Mouse (Mus musculus) MEL-GATA-1-ER (cell line): ENCODE measurements around the gene Elmo1.
A peak's percentile ranks its signal among the peaks of the same experiment; 100 is the strongest.

Source experiments
- DNase-seq: peaks from one replicate; pipeline ENCODE4 v3.0.0-alpha.2; 2012; ENCODE audit warnings: low read depth; ENCODE audit errors: extremely low read depth

Gene Elmo1

DNA sequence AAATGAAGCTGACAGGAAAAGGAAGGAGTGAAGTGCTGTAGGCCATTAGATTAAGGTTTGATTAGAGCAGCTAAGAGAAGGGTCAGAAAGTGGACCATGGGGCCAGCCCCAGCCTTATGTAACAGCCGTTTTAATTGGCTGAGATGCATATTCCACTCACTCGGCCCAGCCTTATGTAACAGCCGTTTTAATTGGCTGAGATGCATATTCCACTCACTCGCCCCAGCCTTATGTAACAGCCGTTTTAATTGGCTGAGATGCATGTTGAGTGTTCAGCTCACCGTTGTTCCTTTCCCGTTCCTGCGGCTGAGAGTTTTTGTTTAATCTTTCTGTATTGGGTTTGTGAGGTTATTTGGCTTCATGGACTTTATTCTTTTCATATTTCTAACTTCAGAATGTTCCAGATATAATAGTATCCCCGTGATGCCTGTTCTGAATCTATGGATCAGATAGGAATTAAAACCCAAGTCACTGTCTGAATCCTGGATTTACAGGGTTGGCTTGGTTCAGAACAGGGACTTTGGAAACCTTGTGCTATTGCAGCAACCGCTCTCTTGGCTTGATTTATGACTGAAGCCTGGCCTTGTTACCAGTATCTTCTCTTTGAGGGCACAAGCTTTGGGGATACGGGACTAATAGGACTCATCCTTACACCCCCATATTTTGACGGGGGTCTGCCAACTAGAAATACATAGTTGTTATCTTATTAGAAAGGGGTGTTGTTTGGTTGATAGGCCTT lies 114.8 kb downstream of the Elmo1 start:
- no peak for DNase-seq

DNA sequence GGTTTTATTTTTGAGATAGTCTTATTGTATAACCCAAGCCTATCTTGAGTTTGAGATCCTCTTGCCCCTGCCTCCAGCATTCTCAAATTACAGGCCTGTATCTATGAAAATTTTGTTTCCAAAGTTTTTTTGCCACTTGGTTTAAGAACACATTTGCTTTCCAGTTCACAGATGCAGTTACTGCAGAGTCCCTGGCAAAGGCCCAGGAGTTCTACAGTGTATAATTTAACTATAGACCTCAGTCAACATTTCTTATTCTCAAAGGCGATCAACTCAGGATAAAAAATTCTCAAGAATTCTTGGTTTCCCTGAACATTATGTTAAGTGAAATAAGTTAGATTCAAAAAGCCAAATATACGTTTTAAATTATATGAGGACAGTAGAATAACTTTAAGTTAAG lies 115.3 kb downstream of the Elmo1 start:
- DNase-seq = no peak

DNA sequence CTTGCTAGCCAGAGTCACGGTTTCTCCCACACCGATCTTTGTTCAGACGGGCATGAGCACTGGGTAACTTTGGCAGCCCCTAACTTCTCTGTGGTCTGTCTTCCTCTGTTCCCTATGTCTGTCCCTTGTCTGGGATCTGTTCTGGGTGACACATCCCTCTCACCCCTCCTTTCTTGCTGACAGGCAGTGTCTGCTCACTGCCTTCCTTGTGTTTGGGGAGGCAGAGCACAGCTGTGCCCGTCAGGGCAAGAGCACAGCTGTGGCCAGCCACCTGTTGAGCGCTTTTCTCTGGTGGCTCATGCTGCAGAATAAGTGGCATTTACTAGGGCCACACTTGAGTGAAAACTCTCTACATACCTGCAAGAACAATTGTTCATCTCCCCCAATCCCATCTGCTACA lies 116.7 kb downstream of the Elmo1 start:
- DNase-seq = no peak

DNA sequence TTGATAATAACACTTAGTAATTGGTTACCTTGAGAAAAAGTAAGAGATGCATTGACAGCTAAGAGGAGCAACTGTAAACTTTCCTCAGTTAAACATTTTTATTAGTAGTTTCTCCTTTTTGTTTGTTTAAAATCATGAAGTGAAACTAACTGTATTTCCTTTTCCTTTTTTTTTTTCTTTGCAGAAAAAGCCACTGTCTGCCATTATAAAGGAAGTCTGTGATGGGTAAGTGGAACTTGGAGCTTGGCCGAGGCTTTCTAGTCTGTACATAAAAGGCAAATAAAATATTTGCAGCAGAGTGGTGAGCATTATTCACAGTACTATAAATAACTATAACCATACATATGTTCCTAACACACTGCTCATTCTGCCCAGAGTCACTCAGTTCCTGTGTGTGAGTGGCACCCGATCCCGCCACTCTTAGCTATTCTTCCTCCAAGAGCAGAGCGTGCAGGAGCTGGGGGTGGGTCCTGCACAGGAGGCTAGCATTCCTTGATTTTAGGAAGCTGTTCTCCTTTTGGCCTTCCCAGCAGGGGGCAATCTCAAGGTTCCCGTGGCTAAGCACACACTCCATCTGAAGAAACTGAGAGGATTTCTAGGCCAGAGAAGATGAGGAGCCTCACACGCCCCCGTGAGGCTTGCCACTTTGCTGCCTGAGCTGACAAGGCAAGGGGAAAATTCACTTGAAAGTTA lies 117.7 kb downstream of the Elmo1 start:
- no peak for DNase-seq

DNA sequence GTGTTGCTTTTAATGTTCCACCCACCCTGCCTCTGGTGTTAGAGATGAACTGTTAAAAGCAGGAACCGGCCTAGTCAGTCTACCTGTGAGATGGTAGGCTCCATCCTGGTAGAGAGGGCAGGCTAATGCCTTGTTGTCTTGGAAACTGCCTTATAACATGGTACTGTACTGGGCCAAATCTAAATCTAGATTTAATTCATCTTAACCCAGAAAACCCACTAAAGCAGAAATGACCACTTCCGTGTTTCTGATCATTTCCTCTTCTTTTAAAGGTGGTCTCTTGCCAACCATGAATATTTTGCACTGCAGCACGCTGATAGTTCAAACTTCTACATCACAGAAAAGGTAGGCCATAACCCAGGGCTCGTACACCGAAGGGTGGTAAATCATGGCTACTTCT lies 118.5 kb downstream of the Elmo1 start:
- DNase-seq = no peak

DNA sequence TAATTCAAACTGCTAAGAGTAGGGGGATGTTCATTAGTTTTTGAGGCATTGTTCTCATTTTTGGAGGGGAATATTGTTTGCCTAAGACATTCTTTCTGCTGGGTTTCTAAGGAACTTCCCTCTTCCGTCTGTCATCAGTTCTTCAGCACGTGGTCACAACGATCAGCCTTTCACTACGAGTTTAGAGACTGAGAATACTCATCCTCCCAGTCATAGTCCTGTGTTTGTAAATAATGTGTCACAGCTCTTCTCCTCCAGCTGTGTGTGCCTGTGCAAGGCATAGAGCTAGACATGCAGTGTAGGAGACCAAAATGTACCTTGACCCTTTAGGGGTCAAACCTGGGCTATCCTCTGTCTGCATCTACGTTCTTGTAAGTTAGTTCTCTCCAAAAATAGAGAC lies 121.4 kb downstream of the Elmo1 start:
- no peak for DNase-seq

DNA sequence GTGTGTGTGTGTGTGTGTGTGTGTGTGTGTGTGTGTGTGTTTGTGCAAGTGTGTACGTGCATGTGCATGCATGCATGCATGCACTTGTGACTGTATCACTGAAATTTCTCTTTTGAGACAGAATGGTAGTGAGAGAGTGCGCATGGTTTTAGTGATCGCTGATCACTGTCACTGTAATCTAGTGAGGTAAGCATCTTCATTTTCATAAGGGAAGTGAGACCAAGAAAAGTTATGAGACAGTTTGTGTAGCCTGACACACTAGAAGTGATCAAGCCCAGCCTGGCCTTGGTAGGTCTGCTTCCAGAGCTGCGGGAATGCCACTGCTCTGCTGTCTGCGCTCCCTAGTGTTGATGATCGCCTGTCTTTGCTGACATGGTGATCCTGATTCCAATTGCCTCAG lies 122.3 kb downstream of the Elmo1 start:
- DNase-seq = no peak

DNA sequence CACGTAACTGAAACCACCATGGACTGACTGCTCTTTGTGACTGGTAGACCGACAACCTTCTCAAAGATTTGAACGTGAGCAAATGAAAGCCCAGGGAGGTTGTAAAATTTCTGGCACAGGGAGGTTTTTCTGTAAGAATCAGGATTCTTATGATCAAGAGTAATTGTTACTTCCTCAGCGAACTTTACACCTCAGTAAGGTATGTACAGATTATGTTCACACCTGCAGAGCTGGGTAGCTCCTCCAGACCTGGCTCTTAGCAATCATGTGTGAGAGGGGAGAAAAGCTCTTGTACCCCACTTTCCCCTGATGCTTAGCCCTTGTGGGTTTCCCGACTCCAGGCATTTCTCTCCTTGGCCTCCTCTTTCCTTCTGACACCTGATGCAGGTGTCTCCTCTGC lies 123.5 kb downstream of the Elmo1 start:
- DNase-seq = no peak

DNA sequence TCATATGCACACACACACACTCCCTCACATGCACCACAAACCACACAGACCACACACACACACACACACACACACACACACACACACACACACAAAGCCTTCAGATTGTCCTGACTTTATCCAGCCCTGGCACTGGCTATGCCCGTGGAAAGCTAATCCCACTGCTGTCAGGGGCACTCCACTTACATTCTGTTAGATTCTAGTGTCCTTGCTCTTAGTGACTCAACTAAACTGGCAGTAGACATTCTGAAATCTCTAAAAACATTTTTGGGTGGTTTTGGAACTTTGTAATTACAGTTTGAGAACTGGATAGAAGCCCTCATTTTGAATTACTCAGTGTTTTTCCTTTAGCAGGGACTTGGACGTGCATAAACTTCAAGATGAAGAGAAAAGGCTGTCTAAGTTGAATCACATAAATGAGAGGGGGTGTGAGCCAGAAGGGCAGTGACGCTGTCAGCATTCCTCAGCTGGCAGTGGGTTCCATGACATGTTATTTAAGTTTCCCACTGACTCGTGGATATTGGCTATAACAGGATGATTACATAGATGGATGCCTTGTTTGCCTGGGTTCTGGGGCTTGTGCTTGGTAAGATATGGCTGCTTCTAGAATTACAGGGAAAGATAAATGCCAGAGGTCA lies 127.2 kb downstream of the Elmo1 start:
- DNase-seq = no peak

DNA sequence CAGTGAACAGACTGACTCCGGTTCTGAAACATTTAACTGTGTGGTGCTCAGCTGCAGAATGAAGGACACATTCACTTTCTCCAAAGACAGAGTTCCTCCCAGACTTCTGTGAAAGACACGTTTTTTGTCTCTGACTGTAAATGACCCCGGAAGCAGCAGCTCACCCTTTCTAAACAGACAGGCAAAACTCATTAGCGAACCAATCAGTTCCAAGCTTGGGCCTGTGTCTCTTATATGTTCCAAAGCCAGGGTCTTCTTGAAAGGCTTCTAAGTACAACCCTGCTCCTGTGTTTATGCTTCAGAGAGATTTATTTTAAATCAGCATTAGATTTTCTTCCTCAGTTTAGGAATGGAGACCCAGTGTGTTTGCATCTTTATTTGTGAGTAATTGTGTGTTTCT lies 127.7 kb downstream of the Elmo1 start:
- DNase-seq = no peak

DNA sequence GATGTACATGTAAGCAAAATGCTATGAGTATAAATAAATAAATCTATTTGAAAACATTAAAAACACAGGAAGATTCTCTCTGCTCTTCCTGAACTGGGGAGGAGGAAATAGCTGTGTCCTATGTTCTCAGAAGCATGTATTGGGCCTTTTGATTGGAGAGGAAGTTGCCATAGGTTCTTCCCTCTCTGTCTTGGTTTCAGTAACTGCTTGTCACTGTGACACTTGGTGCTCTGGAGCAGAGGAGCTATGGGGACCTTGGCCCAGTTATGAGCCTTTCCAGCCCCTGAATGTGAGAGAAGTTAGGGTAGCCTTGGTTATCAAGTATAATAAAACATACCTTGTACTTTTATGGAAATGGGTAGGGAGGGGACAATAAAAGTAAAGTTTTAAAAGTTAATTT lies 130.0 kb downstream of the Elmo1 start:
- DNase-seq = no peak

DNA sequence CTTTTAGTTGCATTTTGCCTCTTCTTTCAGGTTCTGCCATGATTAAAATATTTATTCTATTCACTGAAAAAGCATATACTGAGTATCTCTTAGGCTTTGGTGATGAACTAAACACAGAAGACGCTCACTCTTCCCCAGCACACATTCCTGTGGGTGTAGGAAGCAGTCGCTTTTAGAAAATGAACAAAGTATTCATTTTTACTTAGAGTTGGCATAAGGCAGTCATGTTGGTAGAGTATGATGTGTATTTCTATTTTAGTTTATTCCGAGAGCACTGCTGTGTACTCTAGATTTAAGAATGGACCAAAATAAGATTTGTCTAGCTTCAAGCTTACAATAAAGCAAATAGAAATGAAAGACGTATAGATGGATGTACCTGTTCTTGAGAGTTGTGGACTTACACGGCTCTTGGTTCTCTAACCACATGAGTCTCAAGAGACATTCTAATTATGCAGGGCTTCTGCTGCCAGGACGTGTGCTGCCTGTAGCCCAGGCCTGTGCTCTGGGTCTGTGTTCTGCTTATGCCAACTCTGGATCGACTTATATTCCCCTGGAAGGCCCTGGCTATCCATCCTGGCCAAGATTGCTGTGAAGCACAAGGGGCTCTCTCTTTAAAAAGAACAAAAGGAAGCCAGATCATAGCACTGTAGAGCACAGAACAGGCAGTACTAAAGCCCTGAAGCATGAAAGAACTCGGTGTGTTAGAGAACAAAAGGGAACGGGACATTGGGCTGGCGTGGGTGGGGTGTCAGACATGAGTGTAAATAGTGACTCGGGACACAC lies 137.7 kb downstream of the Elmo1 start:
- no peak for DNase-seq

DNA sequence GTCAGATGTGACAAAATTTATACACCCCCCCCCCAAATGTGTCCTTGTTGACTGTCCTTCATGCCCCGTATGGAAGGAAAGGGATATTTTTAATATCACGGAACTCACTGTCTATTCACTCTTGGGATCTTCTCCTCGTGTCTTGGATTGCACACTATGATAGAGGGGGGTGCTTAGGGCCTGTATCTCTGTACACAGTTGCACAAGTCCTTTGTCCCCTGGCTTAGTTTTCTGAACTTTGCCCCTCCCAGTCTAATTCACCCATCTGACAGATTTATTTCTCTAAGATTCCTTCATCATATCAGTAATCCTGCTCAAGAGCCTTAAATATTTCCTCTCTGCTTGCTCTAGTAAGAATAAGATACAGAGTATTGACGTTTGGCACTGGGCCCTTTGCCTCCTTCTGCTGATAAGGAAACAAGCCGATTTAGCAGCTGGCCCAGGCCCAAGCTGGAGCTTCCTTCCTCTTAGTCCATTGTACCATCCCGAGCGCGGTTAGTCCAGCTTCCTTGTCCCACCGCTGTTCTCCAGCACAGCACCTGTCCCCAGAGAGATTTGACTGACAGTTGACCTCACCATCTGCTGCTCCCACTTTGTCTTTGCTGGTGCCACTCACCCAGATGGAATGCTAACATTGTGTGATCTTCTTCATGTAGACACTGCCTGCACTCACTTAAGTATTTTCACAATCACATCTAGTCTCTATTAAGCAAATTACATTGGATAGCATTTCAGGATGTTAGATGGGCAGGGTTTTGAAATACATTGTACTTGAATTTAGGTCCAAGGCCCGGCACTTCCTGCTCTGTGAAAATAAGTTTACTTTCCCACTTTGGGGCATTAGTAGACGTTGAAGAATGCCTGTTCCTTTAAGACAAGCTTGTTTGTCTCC lies 141.7 kb downstream of the Elmo1 start:
- peak; percentile 34 for DNase-seq

DNA sequence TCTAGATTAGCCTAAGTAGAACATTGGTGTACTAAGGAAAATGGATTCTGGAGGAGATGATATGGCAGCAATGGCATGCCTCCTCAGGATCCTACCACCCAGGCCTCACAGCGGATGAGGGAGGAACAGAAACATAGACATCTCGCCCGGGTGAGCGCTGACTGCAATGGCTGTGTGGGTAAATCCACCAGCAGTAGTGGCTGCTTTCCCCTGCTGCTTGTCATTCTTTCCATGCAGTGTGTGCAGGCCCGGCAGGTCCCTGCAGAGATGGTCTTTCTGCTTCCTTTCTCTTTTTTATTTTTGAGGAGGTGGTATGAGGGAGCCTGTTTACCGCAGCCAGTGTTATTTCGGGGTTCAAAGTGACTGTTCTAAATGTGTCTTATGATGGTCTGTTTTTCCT lies 143.3 kb downstream of the Elmo1 start:
- no peak for DNase-seq

DNA sequence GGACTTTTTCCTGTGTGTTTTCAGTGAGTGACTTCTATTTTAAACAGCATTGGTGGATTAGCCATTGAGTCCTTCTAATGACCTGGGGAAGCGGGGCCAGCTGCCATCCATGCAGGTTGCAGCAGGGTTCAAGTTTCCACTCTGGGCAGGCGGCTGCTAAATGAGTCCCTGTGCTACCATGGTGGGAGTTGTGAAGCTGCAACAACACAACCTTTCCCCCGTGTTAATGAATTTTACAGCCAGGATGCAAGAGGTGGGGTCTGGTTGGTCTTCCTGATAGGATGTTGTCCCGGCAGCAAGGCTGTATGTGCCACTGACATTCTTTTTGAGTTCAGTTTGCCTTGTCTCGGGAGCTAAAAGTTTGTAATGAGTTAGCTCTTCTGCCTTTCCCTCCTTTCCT lies 147.2 kb downstream of the Elmo1 start:
- no peak for DNase-seq

DNA sequence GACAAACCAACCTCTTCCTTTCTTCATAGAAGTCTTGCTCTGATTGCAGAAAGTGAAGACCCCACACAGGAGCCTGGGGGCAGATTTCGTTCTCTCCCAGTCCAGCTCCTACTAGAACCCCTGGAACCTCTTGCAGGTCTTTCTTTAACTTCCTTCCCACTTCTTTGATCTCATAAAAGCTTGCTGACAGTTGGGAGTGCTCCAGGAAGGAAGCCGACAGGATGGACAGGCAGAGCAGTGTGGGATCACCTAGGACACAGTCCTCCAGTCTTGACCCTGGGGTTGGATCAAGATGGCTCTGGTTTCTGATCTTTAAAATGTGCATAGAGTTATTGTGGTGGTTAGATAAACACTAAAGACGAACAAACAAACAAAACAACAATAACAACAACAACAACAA lies 147.8 kb downstream of the Elmo1 start:
- no peak for DNase-seq

DNA sequence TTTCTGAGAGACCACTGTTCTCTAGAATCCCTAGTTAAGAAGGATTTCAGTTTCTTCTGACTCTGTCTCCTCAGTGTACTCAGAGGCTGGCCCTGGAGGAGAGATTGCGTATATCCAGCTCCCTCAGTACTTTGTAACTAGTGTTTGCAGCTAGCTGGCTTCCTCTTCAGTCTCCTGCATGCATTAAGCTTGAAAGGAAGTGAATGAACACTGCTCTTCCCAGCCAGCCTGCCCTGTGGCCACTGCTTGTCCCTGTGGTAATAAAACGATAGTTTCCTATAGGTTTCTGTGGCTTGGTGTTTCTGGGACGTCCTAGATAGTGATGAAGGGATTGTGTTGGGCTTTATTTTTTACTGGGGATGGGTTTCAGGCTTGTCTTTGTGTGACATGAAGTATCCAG lies 148.3 kb downstream of the Elmo1 start:
- no peak for DNase-seq

DNA sequence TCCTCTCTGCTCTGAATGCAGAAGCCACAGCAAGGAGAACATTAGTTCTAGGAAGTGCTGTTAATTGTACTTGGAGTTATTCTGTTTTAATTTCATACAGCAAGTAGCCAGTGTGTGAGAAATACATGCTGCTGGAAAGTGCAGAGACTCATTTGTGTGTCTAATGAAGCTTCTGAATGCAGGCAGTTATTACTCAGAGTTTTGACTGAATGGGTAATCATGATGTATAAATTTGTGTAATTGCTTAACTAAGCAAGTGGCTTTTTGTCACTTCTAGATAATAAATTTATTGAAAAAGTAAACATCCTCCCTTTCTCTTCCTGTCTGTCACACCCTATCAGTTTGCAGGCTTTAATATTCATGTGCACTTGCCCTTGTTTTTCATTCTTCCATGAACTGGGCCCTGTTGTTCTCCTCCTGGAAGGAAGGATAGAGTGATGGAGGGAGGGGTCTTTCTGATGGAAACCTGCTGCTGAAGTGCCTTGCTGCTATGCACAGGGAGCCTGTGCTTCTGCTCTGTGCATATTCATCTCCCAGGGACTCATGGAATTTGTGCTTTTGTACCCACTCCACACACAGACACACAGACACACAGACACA lies 159.8 kb downstream of the Elmo1 start:
- no peak for DNase-seq

DNA sequence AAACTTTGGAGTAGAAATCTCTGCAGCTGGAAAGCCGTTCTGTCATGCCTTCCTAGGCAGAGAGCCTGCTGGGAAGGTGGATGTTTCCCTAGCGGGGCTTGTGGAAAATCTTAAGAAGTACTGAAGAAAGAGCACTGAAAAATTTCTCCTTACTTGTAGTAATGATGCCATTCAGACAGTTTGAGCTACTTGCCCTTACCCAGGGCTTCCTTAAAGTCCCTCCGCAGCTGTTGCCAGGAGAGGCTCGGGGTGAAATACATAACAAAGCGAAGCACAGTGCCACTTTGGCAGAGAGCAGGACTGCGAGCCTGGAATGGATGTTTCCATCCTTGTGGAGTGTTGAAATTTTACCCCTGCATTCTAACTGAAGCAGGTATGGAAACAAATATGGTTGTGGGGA lies 164.5 kb downstream of the Elmo1 start:
- DNase-seq = no peak

DNA sequence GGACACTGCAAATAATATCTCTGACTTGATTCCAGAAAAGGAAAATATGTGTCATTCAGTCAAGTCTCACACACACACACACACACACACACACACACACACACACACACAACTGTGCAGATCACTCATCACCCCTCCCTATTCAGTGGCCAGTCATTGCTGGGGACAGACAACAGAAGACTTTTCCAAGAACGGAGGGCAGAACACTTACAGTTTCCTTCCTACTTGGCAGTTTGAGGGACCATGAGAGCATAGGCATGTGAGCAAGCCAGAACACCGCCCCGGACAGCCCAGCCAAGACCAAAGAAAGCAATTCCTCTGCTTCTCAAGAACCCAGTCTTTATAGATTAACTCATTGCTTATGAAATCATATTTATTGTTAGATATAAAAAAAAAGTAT lies 165.0 kb downstream of the Elmo1 start:
- no peak for DNase-seq

DNA sequence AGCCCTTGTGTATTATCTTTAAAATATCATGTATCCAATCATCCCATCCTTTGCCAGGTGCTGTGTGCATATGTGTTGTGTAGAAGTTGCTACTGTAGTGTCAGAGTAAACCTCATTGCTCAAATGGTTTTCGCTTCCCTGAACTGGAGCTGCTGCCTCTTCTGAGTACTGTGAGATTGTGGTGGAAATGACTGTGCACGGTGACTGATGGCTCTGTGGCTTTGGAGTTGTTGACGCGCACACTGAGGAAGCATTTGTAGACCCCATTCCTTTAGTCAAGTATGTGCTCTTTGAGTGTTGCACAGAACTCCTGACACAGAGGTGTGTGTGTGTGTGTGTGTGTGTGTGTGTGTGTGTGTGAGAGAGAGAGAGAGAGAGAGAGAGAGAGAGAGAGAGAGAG lies 166.2 kb downstream of the Elmo1 start:
- DNase-seq = no peak
